Mouse (Mus musculus): ENCODE results near the gene Dzip1l. TPM values are rescaled to one million over a fixed set of nuclear protein-coding genes. Genes with fewer than 3 reads are reported as not detected.

Dzip1l gene
- polyA plus RNA-seq, 1 experiment: 1.4 TPM

GRCm38 (mm10) chr9:99709588-99710248, 80.4 kb downstream of the Dzip1l start:
- H3K36me3 ChIP-seq (ENCODE audit: control insufficient read depth, insufficient read depth, low read length): no peaks in the 10 kb centered on the region
- no peaks in the 10 kb centered on the region for H3K27me3 ChIP-seq (ENCODE audit: control insufficient read depth, insufficient read depth, low read length)
- no peak overlapping the region for H3K4me3 ChIP-seq (ENCODE audit: low read depth, low read length)
- no peaks in the 10 kb centered on the region for H3K4me1 ChIP-seq (ENCODE audit: control insufficient read depth, insufficient read depth, insufficient read length, low read length)
- no peak overlapping the region for H3K27ac ChIP-seq (ENCODE audit: insufficient read depth, low read depth, low read length)
- TF ChIP-seq CTCF (IDR thresholded peaks at IDR 0.05; ENCODE audit: extremely low read depth, insufficient read length, insufficient replicate concordance, low read depth, low read length) (no peak), POLR2A (IDR thresholded peaks at IDR 0.05; ENCODE audit: low read depth, low read length) (no peak)
- WGBS: 65% methylated on average over 22 of the region's 22 CpGs

- Histone ChIP-seq H3K27me3 (ENCODE audit: control insufficient read depth, insufficient read depth, low read length) (no peaks in the 10 kb centered on the region), H3K4me1 (ENCODE audit: control insufficient read depth, insufficient read depth, insufficient read length, low read length) (no peaks in the 10 kb centered on the region), H3K36me3 (ENCODE audit: control insufficient read depth, insufficient read depth, low read length) (no peaks in the 10 kb centered on the region), H3K27ac (ENCODE audit: insufficient read depth, low read depth, low read length) (no peak overlapping the region), H3K4me3 (ENCODE audit: low read depth, low read length) (no peak overlapping the region)
- 52% methylated on average over 4 of the region's 4 CpGs for WGBS
- TF ChIP-seq POLR2A (IDR thresholded peaks at IDR 0.05; ENCODE audit: low read depth, low read length) (no peak), CTCF (IDR thresholded peaks at IDR 0.05; ENCODE audit: extremely low read depth, insufficient read length, insufficient replicate concordance, low read depth, low read length) (no peak)
Measured at GRCm38 (mm10) chr9:99710297-99710696, 81.0 kb downstream of the Dzip1l start.

GRCm38 (mm10) chr9:99717134-99717533, 87.8 kb downstream of the Dzip1l start, which contains the start of gene Cldn18:
Gene Cldn18 (minus strand): TSS chr9:99717267.
- H3K4me3 ChIP-seq (ENCODE audit: low read depth, low read length): no peak within 1 kb of the TSS
- H3K27me3 ChIP-seq (ENCODE audit: control insufficient read depth, insufficient read depth, low read length): no peaks in the 10 kb centered on the region
- H3K36me3 ChIP-seq (ENCODE audit: control insufficient read depth, insufficient read depth, low read length): no peaks in the 10 kb centered on the region
- 73% methylated on average over 14 of the region's 14 CpGs for WGBS
- H3K4me1 ChIP-seq (ENCODE audit: control insufficient read depth, insufficient read depth, insufficient read length, low read length): no peaks in the 10 kb centered on the region
- no peak within 1 kb of the TSS for H3K27ac ChIP-seq (ENCODE audit: insufficient read depth, low read depth, low read length)
- TF ChIP-seq POLR2A (IDR thresholded peaks at IDR 0.05; ENCODE audit: low read depth, low read length): no peak
- no peak for TF ChIP-seq CTCF (IDR thresholded peaks at IDR 0.05; ENCODE audit: extremely low read depth, insufficient read length, insufficient replicate concordance, low read depth, low read length)

Other genes starting within 250 kb of the Dzip1l start
- 2.6 TPM in 2 replicates for gene Mras, start 192.1 kb upstream of the Dzip1l start, polyA plus RNA-seq (2012; rRNA removed)
- 0.19 and 0.43 TPM in 2 replicates for gene Nme9, start 178.0 kb upstream of the Dzip1l start, polyA plus RNA-seq (2012; rRNA removed)
- 5.9 and 9.5 TPM in 2 replicates for gene Armc8, start 60.6 kb upstream of the Dzip1l start, polyA plus RNA-seq (2012; rRNA removed)
- 4.3 and 11.9 TPM in 2 replicates for gene Dbr1, start 53.7 kb upstream of the Dzip1l start, polyA plus RNA-seq (2012; rRNA removed)
- 1.1 and 8.7 TPM in 2 replicates for gene A4gnt, start 17.0 kb upstream of the Dzip1l start, polyA plus RNA-seq (2012; rRNA removed)
- 0.29 and 133 TPM in 2 replicates for gene Cldn18, start 87.8 kb downstream of the Dzip1l start, polyA plus RNA-seq (2012; rRNA removed)
- gene Sox14, start 246.7 kb downstream of the Dzip1l start, polyA plus RNA-seq (2012; rRNA removed): not detected in 2 replicates